Mouse (Mus musculus) stomach, embryonic 15.5 days (tissue): ENCODE data around the gene Saa1. TPM values are rescaled to one million over a fixed set of nuclear protein-coding genes. Genes with fewer than 3 reads are reported as not detected.
"Not testable (repeated sequence)": the region's sequence is repeated elsewhere in the genome, so short reads cannot be mapped to it uniquely, and the experiment has no call there.

Experiments used
- ATAC-seq: fragments of 200-750 bp; cut with Nextera tagmentation; 2 replicates; pipeline ENCODE4 v1.8.0; 2017; ENCODE audit warnings: low read depth, moderate number of reproducible peaks, moderate TSS enrichment; ENCODE audit not compliant: insufficient read depth, low FRiP score
- H3K27ac ChIP-seq: fragments of 300-500 bp; sonication (generic); 2 replicates; pipeline ENCODE4 v1.5.1; 2015; ENCODE audit warnings: mild to moderate bottlenecking, inconsistent platforms
- H3K27me3 ChIP-seq: fragments of 300-500 bp; sonication (generic); replicated peaks from 2 replicates; pipeline ENCODE4 v1.6.1; 2015; ENCODE audit warnings: inconsistent platforms
- H3K36me3 ChIP-seq: fragments of 300-500 bp; sonication (generic); 2 replicates; pipeline ENCODE4 v1.6.1; 2015; ENCODE audit warnings: inconsistent platforms
- H3K4me1 ChIP-seq: fragments of 300-500 bp; sonication (generic); 2 replicates; pipeline ENCODE4 v1.6.1; 2015; ENCODE audit warnings: inconsistent platforms
- H3K4me2 ChIP-seq: fragments of 300-500 bp; sonication (generic); 2 replicates; pipeline ENCODE4 v1.6.1; 2015; ENCODE audit warnings: mild to moderate bottlenecking, inconsistent platforms
- H3K4me3 ChIP-seq: fragments of 300-500 bp; sonication (generic); replicated peaks from 2 replicates; pipeline ENCODE4 v1.5.1; 2015; ENCODE audit warnings: inconsistent platforms
- H3K9ac ChIP-seq: fragments of 300-500 bp; sonication (generic); 2 replicates; pipeline ENCODE4 v1.6.1; 2015; ENCODE audit warnings: inconsistent platforms
- H3K9me3 ChIP-seq: fragments of 300-500 bp; sonication (generic); 2 replicates; pipeline ENCODE4 v1.6.1; 2016; ENCODE audit warnings: inconsistent platforms
- WGBS: fragments of 180-500 bp; shearing (Covaris S2); methylation state at CpG from one replicate; pipeline ENCODE4 v1.1.7; 2015; 5-methylcytosine and 5-hydroxymethylcytosine counted together
- polyA plus RNA-seq: library from polyadenylated mRNA; unstranded; fragments of >200 nt; fragmentation: Nextera tagmentation; extraction: Ambion mirVana; gene quantifications from 2 replicates; pipeline ENCODE4 v1.2.1, GENCODE M21; 2015

Saa1 gene
- polyA plus RNA-seq, 1 experiment from 2014 or later, result 0.39 TPM

GRCm38 (mm10) chr7:46740041-46740440, 2.7 kb downstream of the Saa1 start:
- 77% methylated on average over 5 of the region's 5 CpGs for WGBS
- H3K9ac ChIP-seq, H3K9me3 ChIP-seq, H3K36me3 ChIP-seq, H3K4me2 ChIP-seq, H3K4me1 ChIP-seq, H3K27me3 ChIP-seq, ATAC-seq, H3K4me3 ChIP-seq, H3K27ac ChIP-seq: not testable (repeated sequence)

- Histone ChIP-seq H3K9ac (no peak overlapping the region), H3K9me3 (no peaks in the 10 kb centered on the region), H3K27me3 (no peaks in the 10 kb centered on the region), H3K27ac (no peak overlapping the region), H3K4me3 (no peak overlapping the region), H3K36me3 (no peaks in the 10 kb centered on the region), H3K4me1 (no peaks in the 10 kb centered on the region), H3K4me2 (no peak overlapping the region)
- 75% methylated on average over 12 of the region's 12 CpGs for WGBS
- ATAC-seq, result no peak
Observed at GRCm38 (mm10) chr7:46738561-46739460, 4.0 kb downstream of the Saa1 start.

DNA sequence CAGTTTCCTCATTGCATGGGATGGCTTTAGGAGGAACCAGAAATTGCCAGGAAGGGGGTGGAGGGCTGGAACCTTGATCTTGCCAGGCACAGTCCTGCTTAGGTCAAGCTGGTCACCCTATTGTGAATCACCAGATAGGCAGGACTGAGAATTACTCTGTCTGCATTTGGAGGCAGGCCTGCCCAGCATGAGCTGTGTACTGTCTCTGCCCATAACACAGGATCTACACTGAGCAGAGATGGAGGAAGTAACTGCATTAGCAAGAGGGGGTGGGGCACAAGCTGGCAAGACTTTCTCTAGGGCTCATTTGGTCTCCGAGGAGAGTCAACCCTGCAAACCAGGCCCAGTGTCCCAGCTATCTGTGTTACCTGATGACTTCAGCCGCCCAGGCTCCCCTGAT, 7.8 kb downstream of the Saa1 start:
- Histone ChIP-seq H3K27ac (no peak overlapping the region), H3K9me3 (no peaks in the 10 kb centered on the region), H3K9ac (no peak overlapping the region), H3K27me3 (no peaks in the 10 kb centered on the region), H3K4me1 (no peaks in the 10 kb centered on the region), H3K4me2 (no peak overlapping the region), H3K4me3 (no peak overlapping the region), H3K36me3 (no peaks in the 10 kb centered on the region)
- WGBS, result 63% methylated on average over 2 of the region's 2 CpGs
- no peak for ATAC-seq

- Histone ChIP-seq H3K9ac (no peak within 1 kb of the TSS), H3K4me3 (no peak within 1 kb of the TSS), H3K4me1 (no peaks in the 10 kb centered on the region), H3K4me2 (no peak within 1 kb of the TSS), H3K27me3 (no peaks in the 10 kb centered on the region), H3K27ac (no peak within 1 kb of the TSS), H3K9me3 (no peaks in the 10 kb centered on the region), H3K36me3 (no peaks in the 10 kb centered on the region)
- 65% methylated on average over 4 of the region's 4 CpGs for WGBS
- no peak for ATAC-seq
Observed at GRCm38 (mm10) chr7:46732458-46732857, 10.3 kb downstream of the Saa1 start, which contains the start of gene Saa4. Gene Saa4, minus strand, starts transcription at chr7:46732603.

- H3K27ac ChIP-seq, result no peak overlapping the region
- no peak overlapping the region for H3K4me3 ChIP-seq
- no peak for ATAC-seq
- H3K9ac ChIP-seq, result no peak overlapping the region
- H3K9me3 ChIP-seq, result no peaks in the 10 kb centered on the region
- H3K4me2 ChIP-seq, result no peak overlapping the region
- no peaks in the 10 kb centered on the region for H3K36me3 ChIP-seq
- 83% methylated on average over 1 of the region's 1 CpGs for WGBS
- no peaks in the 10 kb centered on the region for H3K27me3 ChIP-seq
- no peaks in the 10 kb centered on the region for H3K4me1 ChIP-seq
Observed at GRCm38 (mm10) chr7:46727584-46727983, 15.2 kb downstream of the Saa1 start.

GRCm38 (mm10) chr7:46724396-46724795, 18.4 kb downstream of the Saa1 start:
- 75% methylated on average over 5 of the region's 5 CpGs for WGBS
- Histone ChIP-seq H3K4me1 (no peaks in the 10 kb centered on the region), H3K27ac (no peak overlapping the region), H3K9me3 (no peaks in the 10 kb centered on the region), H3K4me2 (no peak overlapping the region), H3K36me3 (no peaks in the 10 kb centered on the region), H3K4me3 (no peak overlapping the region), H3K9ac (no peak overlapping the region), H3K27me3 (no peaks in the 10 kb centered on the region)
- ATAC-seq, result no peak

DNA sequence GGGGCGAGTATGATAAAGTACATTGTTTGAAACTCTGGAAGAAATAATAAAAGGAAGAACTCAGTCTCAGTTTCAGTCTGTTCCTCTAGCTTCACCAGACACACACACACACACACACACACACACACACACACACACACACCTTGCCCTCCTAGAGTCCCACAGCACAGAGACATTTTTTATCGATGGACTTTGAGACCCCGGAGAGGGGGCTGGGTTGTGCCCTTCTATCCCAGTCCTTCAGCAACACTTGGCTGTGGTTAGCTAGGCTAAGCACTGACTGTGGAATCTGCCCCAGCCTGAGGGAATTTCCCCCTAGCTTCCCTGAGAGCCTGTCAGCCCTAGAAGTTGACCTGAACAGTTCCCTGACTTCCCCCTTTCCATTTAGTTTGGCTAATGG, 18.9 kb downstream of the Saa1 start:
- Histone ChIP-seq H3K9ac (no peak overlapping the region), H3K9me3 (no peaks in the 10 kb centered on the region), H3K4me1 (no peaks in the 10 kb centered on the region), H3K4me2 (no peak overlapping the region), H3K27me3 (no peaks in the 10 kb centered on the region), H3K27ac (no peak overlapping the region), H3K4me3 (no peak overlapping the region), H3K36me3 (no peaks in the 10 kb centered on the region)
- ATAC-seq, result no peak
- WGBS, result 87% methylated on average over 3 of the region's 3 CpGs

- 90% methylated on average over 6 of the region's 6 CpGs for WGBS
- no peaks in the 10 kb centered on the region for H3K27me3 ChIP-seq
- no peak overlapping the region for H3K4me2 ChIP-seq
- H3K4me1 ChIP-seq, result no peaks in the 10 kb centered on the region
- no peaks in the 10 kb centered on the region for H3K9me3 ChIP-seq
- no peak overlapping the region for H3K27ac ChIP-seq
- no peak overlapping the region for H3K4me3 ChIP-seq
- H3K9ac ChIP-seq, result no peak overlapping the region
- ATAC-seq, result no peak
- no peaks in the 10 kb centered on the region for H3K36me3 ChIP-seq
Observed at GRCm38 (mm10) chr7:46723354-46723753, 19.4 kb downstream of the Saa1 start.

GRCm38 (mm10) chr7:46720460-46720859, 22.3 kb downstream of the Saa1 start:
- 70% methylated on average over 9 of the region's 9 CpGs for WGBS
- no peaks in the 10 kb centered on the region for H3K4me1 ChIP-seq
- H3K4me2 ChIP-seq, result no peak overlapping the region
- no peaks in the 10 kb centered on the region for H3K9me3 ChIP-seq
- no peaks in the 10 kb centered on the region for H3K27me3 ChIP-seq
- no peak for ATAC-seq
- H3K9ac ChIP-seq, result no peak overlapping the region
- H3K36me3 ChIP-seq, result no peaks in the 10 kb centered on the region
- H3K4me3 ChIP-seq, result no peak overlapping the region
- H3K27ac ChIP-seq, result no peak overlapping the region

DNA sequence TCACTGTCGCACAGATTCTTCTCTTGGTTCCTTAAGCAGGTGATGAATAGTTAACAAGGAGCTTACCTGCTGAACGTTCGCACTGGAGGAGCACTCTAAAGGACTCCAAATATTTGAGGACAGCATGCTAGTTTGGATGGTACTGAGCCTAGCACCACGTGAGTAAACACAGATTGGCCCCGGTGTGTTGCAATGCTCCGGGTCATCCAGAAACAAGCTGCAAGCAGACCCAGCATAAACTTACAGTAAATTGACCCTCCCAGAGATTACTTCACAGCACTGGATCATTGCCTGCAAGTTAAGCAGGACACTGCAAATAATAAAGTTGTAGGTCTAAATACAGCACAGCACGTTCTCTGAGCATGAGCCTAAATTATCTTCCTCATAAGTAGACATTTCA, 23.3 kb downstream of the Saa1 start:
- H3K27ac ChIP-seq, result no peak overlapping the region
- WGBS, result 53% methylated on average over 7 of the region's 7 CpGs
- H3K27me3 ChIP-seq, result no peaks in the 10 kb centered on the region
- no peaks in the 10 kb centered on the region for H3K4me1 ChIP-seq
- no peak overlapping the region for H3K4me3 ChIP-seq
- H3K9me3 ChIP-seq, result no peaks in the 10 kb centered on the region
- ATAC-seq, result peak; percentile 65; the same call in 1 of the 2 replicates
- no peaks in the 10 kb centered on the region for H3K36me3 ChIP-seq
- no peak overlapping the region for H3K9ac ChIP-seq
- no peak overlapping the region for H3K4me2 ChIP-seq

- Histone ChIP-seq H3K4me2 (no peak overlapping the region), H3K36me3 (no peaks in the 10 kb centered on the region), H3K4me1 (no peaks in the 10 kb centered on the region), H3K9me3 (no peaks in the 10 kb centered on the region), H3K27me3 (no peaks in the 10 kb centered on the region), H3K27ac (no peak overlapping the region), H3K9ac (no peak overlapping the region), H3K4me3 (no peak overlapping the region)
- no peak for ATAC-seq
- 80% methylated on average over 7 of the region's 7 CpGs for WGBS
Observed at GRCm38 (mm10) chr7:46718591-46719270, 24.0 kb downstream of the Saa1 start.

- Histone ChIP-seq H3K27me3 (no peaks in the 10 kb centered on the region), H3K4me3 (no peak overlapping the region), H3K27ac (no peak overlapping the region), H3K9me3 (no peaks in the 10 kb centered on the region), H3K4me1 (no peaks in the 10 kb centered on the region), H3K36me3 (no peaks in the 10 kb centered on the region), H3K9ac (no peak overlapping the region), H3K4me2 (no peak overlapping the region)
- WGBS, result 40% methylated on average over 5 of the region's 5 CpGs
- no peak for ATAC-seq
Observed at GRCm38 (mm10) chr7:46716897-46717296, 25.9 kb downstream of the Saa1 start.
